Mouse (Mus musculus): Measurements from ENCODE around the gene Rnf186. TPM values are rescaled to one million over a fixed set of nuclear protein-coding genes. Genes with fewer than 3 reads are reported as not detected.

Rnf186 gene
- polyA plus RNA-seq (2017; shearing (Covaris generic)) = not detected

- no peak for ATAC-seq
These were observed at the start of gene Rnf186 for GRCm38 (mm10) chr4:138966866-138967265. Rnf186 (plus strand) TSS chr4:138967112.

GRCm38 (mm10) chr4:138917282-138917681, 49.6 kb upstream of the Rnf186 start:
- no peak for ATAC-seq

- no peak for ATAC-seq
These were observed 45.4 kb upstream of the Rnf186 start for GRCm38 (mm10) chr4:138921254-138922130.

GRCm38 (mm10) chr4:138922131-138922459, 44.8 kb upstream of the Rnf186 start:
- peak; percentile 91 for ATAC-seq

GRCm38 (mm10) chr4:138925561-138925960, 41.4 kb upstream of the Rnf186 start:
- no peak for ATAC-seq

GRCm38 (mm10) chr4:138933862-138934261, 33.0 kb upstream of the Rnf186 start:
- ATAC-seq = no peak

- no peak for ATAC-seq
These were observed 32.3 kb upstream of the Rnf186 start for GRCm38 (mm10) chr4:138934456-138935145.

GRCm38 (mm10) chr4:138938495-138939269, 28.2 kb upstream of the Rnf186 start:
- peak; percentile 32 for ATAC-seq

GRCm38 (mm10) chr4:138939481-138939880, 27.4 kb upstream of the Rnf186 start:
- no peak for ATAC-seq

GRCm38 (mm10) chr4:138941401-138941800, 25.5 kb upstream of the Rnf186 start:
- ATAC-seq = no peak

- no peak for ATAC-seq
These were observed 24.9 kb upstream of the Rnf186 start for GRCm38 (mm10) chr4:138941966-138942365.

GRCm38 (mm10) chr4:138943730-138944129, 23.2 kb upstream of the Rnf186 start:
- peak; percentile 99 for ATAC-seq

- no peak for ATAC-seq
These were observed 18.7 kb upstream of the Rnf186 start for GRCm38 (mm10) chr4:138948257-138948656.

- no peak for ATAC-seq
These were observed 8.3 kb upstream of the Rnf186 start for GRCm38 (mm10) chr4:138958612-138959011.

- no peak for ATAC-seq
These were observed 7.8 kb upstream of the Rnf186 start for GRCm38 (mm10) chr4:138959120-138959519.

- ATAC-seq = no peak
These were observed 7.0 kb upstream of the Rnf186 start for GRCm38 (mm10) chr4:138959926-138960325.

- ATAC-seq = peak; percentile 66
These were observed 4.2 kb upstream of the Rnf186 start for GRCm38 (mm10) chr4:138962719-138963118.

- no peak for ATAC-seq
These were observed 1.0 kb upstream of the Rnf186 start for GRCm38 (mm10) chr4:138965871-138966270.

- ATAC-seq = no peak
These were observed 573 bp downstream of the Rnf186 start for GRCm38 (mm10) chr4:138967485-138967884.

- no peak for ATAC-seq
These were observed 2.1 kb downstream of the Rnf186 start for GRCm38 (mm10) chr4:138968772-138969556.

GRCm38 (mm10) chr4:138969736-138970135, 2.8 kb downstream of the Rnf186 start:
- no peak for ATAC-seq

GRCm38 (mm10) chr4:138971371-138971770, 4.5 kb downstream of the Rnf186 start:
- ATAC-seq = no peak
